Mouse (Mus musculus) gastrocnemius, adult 8-10 months (tissue): ENCODE measurements around the gene Sec16b. TPM values are rescaled to one million over a fixed set of nuclear protein-coding genes. Genes with fewer than 3 reads are reported as not detected.

ENCODE experiments used
- DNase-seq, 2 experiments: peaks; one replicate each; pipeline ENCODE4 v3.0.0; 2022; ENCODE audit warnings: low spot score in 2 of 2
- total RNA-seq, 4 experiments: library from RNA; stranded (reverse); gene quantifications; 2 replicates each; pipeline ENCODE4 v1.2.4; 2022

Sec16b gene
- under 1 TPM; 0.29 to 0.79 (median 0.44) TPM for total RNA-seq

DNA sequence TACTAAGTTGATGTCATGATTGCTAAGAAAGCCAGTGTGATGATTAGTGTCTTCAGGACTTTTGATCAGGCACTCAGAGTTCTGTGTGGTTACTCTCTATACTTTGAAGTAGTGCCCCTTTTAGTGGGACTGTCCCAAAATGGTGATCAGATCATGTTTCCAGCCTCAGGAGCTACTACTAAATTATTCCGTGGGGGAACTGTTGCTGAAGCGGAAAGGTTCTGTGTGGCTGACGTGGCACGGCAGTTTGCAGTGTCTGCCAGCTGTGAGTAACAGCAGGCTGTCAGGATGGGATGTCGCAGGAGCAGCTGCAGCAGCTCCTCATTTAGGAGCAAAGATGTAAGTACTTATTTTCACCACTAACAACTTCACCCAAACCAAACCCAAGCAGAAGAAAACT is at the start of gene Sec16b:
TSS of gene Sec16b (plus strand) at position 207 of the 400 bp plus-strand sequence.
- DNase-seq, result peak; percentile 13 to 38

GRCm38 (mm10) chr1:157457789-157458188 is 48.7 kb upstream of the Sec16b start:
- DNase-seq, result no peak

- peak; percentile 34 to 64 for DNase-seq
Measured at GRCm38 (mm10) chr1:157458421-157459208, 47.9 kb upstream of the Sec16b start, which contains the start of gene Cryzl2. Gene Cryzl2 (plus strand): TSS chr1:157458577.

GRCm38 (mm10) chr1:157459904-157460303 is 46.6 kb upstream of the Sec16b start:
- DNase-seq, result no peak

GRCm38 (mm10) chr1:157461276-157461675 is 45.3 kb upstream of the Sec16b start:
- DNase-seq, result no peak

GRCm38 (mm10) chr1:157462336-157462735 is 44.2 kb upstream of the Sec16b start:
- DNase-seq, result no peak

DNA sequence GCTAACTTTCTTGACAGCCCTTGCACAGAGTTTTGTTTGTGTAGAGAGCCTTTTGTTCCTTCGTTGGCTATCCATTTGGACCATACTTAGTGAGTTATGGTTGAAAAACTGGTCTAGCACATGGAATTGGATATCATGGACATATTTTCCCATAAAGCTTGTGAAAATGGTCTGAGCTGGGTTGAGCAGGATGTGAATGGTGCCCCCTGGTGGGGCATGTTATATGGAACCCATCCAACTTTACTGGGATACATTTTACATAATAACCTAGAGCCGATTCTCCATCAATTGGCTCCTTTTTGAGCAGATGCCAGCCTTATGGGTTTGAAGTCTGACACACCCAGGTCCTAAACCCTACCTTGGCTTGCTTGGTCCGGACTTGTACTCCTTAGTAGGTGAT is 41.3 kb upstream of the Sec16b start:
- DNase-seq, result peak; percentile 11 to 20

DNA sequence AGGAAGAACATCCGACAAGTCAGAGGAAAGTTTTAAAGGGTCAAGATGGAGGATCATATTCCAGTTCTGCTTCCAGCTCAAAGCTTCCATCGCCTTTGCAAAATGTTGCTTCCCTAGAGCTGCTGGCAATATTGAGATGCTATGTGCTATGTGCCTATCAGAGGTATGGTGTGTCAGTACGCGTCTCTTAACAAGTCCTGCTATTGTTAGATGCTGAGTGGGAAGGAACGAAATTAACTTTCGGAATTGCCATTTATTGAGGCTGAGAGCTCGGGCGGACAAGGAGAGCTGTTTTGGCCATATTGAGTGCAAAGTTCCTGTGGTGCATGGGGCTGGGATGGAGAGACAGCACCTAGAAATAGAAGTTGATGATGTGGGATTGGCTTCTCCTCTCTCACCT is 38.7 kb upstream of the Sec16b start:
- DNase-seq, result no peak

DNA sequence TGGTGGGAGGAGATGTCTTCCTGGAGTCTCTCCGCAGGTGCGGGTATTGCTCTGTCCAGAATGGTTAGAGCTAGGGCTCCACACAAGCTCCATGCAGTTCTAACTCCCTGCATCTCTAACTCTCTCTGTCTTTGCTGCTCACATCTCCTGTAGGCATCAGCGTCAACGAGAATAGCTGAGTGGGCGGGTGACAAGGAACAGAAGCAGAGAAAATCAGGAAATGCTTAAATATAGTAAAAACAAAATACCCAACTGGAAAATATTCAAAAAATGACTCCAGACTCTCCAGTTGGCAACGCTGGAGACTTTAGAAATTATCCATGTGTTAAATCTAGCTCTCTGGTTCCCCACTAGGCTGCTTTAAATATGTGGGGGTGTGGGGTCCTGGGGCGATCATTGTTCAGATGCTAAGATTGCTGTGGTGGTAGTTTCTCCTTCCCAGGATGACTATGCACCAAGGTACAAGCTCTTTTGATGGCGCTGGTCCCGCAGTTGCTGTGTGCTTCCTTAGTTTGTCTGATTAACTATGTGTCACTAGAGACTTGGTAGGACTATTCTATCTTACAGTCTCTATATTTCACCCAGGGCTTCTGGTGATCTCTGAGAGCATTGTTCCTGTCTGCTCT is 35.7 kb upstream of the Sec16b start:
- no peak for DNase-seq

DNA sequence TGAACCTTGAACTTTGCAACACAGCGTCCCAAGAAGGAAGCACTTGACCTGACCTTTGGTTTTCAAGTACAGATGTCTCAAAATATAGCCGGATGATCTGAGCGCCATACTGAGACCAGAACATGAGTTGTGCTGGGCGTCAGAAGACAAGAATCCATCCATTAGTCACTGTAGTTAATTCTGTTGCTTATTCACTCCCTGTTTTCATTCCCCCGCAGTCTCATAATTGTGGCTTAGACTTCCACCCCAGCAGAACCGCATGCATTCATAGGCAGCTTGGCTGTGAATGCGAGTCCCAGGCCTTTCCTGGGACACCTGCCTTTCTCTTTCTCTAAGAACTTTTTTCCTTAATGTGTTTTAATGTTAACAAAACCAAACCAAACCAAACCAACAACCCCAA is 33.8 kb upstream of the Sec16b start:
- no peak for DNase-seq

- no peak for DNase-seq
Measured at GRCm38 (mm10) chr1:157474865-157475264, 31.7 kb upstream of the Sec16b start.

DNA sequence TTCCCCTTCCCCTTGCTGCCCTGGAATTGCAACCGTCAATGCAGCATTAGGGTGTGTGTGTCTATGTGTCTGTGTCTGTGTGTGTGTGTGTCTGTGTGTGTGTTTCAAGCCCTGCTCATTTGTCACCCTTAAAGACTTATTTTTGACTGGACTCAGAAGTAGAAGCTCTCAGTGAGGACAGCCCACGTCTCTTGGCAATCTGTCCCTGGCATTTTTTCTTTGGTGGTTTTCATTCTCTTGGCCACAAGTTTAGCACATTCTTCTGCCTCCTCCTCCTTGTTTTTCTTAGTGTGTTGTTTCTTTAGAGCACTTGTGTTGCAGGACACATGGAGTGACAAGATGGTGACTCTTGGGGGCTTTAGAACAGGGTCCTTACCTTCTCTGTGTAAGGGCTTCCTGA is 30.3 kb upstream of the Sec16b start:
- no peak for DNase-seq

GRCm38 (mm10) chr1:157480090-157480489 is 26.4 kb upstream of the Sec16b start:
- DNase-seq, result no peak

- DNase-seq, result no peak
Measured at GRCm38 (mm10) chr1:157480901-157481300, 25.6 kb upstream of the Sec16b start.

GRCm38 (mm10) chr1:157481666-157482065 is 24.9 kb upstream of the Sec16b start:
- no peak for DNase-seq

- DNase-seq, result no peak
Measured at GRCm38 (mm10) chr1:157484161-157484560, 22.4 kb upstream of the Sec16b start.

GRCm38 (mm10) chr1:157500657-157501056 is 5.9 kb upstream of the Sec16b start:
- no peak for DNase-seq

DNA sequence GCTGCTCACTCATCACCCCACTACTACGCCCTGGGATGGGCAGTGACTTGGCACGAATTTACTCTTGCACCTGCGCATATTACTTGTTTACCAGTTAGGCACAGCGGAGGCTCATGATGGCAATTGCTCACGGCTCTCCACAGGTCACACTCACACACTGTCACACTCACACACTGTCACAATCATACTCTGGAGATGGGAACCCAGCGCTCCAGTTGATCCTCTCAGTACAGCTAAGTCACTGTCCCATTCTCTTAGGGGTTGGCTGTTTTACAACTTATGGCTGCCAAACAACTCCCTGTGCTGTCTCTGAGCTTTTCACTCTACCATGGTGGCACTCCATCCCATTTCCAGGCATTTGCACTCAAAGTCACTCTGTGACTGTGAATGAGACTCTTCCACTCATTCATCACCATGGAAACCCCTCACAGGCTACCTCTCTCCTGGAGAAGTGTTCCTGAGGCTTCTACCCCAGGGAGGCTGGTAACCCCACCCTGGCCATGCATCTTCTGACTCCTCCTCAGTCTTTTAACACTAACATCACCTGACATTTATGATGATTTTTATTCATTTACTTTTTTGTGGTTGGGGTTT is 5.1 kb upstream of the Sec16b start:
- DNase-seq, result no peak

DNA sequence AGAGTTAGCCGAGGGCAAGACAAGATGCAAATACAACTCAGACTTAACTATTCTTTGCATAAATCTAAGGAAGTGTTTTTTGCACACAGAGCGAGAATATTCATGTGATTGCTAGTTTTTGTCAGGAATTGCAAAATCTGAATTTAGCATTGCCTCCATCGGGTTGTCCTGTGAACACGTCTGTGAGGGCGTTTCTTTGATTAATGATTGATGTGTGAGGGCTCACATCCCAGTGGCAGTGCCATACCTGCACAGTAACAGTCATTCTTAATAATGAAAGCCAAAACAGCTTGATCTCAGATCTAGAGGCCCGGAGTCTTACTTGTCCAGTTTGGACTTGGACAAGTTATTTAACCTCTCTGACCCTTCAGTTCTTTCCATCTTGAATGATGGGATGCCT is 3.5 kb upstream of the Sec16b start:
- DNase-seq, result no peak

DNA sequence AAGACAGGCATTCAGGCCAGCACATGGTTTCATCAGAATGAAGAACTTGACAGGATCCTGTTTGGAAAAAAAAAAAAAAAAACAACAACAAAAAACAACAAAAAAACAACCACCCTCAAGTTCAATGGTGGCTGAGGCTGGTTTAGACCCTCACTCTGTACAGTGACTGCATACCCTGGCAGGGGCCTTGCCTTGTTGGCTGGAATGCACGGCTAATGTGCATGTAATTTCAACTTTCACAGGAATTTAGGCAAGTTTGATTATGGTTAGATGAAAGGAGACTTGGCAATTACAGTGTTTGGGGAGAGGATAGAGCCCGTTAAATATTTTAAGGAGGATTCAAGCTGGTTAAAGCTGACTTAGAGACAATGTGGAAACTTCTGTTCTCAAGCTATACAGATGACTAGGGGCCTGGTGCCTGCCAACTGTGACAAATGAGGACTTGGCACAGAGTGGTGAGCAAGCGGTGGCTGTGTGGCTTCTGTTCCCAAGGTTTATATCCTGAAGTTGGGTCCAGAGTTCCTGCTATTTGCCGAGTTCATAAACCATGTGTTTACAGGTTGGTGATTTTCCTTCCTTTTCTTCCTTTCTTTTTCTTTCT is 567 bp downstream of the Sec16b start:
- no peak for DNase-seq

GRCm38 (mm10) chr1:157507814-157508213 is 1.3 kb downstream of the Sec16b start:
- DNase-seq, result peak; percentile 11 to 46
